Mouse (Mus musculus) frontal cortex, adult 2 months (tissue): ENCODE data around the gene Trim59. TPM values are rescaled to one million over a fixed set of nuclear protein-coding genes. Genes with fewer than 3 reads are reported as not detected.
"Not testable (repeated sequence)": the region's sequence is repeated elsewhere in the genome, so short reads cannot be mapped to it uniquely, and the experiment has no call there.

Experiments
- DNase-seq, 2 experiments: peaks; one replicate each; pipeline ENCODE4 v3.0.0; 2022; ENCODE audit warnings: low spot score in 1 of 2; ENCODE audit errors: extremely low spot score in 1 of 2
- polyA plus RNA-seq: library from polyadenylated mRNA; depleted of rRNA; stranded (reverse); fragments of >200 nt; gene quantifications from 2 replicates; pipeline ENCODE4 v1.2.3, GENCODE M21; 2012; rRNA removed

The Trim59 gene
- 9.4 and 10.0 TPM in 2 replicates for polyA plus RNA-seq

DNA sequence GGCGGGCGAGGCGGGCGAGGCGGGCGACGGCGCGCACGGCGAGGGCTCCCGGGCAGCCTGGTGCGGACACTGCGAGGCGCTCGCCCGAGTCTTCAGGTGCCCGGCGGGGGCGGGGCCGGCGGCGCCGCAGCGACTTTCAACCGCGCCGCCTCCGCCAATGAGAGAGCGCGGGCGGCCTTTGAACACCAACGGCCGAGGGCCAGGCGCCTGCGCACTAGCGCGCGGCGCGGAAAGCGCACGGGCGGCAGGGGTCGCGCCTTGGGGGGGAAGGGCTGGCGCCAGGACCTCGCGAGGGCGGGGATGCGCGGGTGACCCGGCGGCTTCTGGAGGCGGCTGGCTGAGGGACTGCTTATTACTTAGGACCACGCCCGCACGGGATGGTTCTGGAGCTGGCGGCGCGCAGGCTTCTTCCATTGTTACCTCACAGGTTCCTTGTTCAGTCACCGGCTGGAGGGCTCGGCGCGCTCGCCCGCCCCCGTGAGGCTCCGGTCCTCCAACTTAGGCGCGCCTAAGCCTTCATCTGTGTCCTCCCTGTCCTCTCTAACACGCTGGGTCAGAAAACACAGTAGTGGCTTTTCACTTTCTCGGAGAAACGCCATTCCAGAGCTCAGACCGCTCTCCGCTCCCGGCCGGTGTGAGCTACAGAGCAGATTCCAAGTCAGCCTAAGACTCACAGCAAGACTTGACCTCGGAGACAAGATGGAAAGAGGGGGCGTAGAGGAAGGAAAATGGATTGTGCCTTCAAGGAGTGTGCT, at the start of gene Trim59:
Gene Trim59, minus strand, starts transcription at position 111 of the 755 bp plus-strand sequence.
- peak; percentile 57 to 83 for DNase-seq

DNA sequence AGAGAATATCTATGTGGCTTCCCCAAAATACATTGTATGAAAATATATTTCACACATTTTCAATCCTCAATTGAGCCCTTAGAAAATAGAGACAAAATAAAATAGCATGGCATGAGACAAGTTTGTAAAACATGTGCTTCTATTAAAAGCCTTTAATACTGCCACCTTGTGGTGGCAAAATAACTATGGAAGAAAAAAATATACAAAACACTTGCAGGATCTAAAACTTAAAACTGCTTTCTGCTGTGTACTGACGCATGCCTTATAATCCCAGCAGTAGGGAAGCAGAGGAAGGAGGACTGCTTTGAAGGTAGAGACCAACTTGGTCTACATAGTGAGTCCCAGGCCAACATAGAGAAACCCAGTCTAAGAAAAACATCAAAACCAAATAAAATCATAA, 19.4 kb upstream of the Trim59 start:
- peak in 1 of 2 experiments; percentile 38 for DNase-seq

DNA sequence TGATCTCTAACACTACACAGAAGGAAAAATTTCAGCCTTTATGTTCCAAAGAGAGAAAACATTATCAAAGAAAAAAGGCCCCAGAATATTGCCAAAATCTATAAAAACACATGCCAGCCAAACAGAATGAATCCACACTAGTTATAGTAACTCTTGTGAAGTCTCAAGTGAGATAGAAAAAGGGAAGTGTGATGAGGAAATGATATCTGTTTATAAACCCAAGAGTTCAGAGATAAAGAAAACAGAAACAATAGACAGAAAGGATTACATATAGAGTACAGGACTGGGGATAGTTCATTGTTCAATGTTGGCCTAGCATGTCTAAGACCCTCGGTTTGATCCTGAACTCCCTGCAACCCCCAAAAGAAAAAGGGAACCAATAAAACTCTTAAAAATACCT, 18.2 kb upstream of the Trim59 start:
- DNase-seq, result no peak

DNA sequence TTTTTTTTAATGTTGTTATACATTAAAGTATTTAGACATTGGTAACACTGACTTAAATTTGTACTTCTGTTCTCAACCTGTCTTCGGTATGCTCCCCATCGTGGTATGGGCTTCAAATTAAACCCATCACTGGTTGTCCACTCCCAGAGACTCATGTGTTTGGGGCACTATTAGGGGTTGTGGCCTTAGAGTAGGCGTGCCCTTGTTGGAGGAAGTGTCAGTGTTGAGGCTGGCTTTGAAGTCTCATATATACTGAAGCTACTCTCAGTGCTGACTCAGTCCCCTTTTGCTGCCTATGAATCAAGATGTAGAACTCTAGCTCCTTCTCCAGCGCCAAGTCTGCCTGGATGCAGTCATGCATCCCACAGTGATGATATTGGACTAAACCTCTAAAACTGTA, 16.1 kb upstream of the Trim59 start:
- no peak for DNase-seq

DNA sequence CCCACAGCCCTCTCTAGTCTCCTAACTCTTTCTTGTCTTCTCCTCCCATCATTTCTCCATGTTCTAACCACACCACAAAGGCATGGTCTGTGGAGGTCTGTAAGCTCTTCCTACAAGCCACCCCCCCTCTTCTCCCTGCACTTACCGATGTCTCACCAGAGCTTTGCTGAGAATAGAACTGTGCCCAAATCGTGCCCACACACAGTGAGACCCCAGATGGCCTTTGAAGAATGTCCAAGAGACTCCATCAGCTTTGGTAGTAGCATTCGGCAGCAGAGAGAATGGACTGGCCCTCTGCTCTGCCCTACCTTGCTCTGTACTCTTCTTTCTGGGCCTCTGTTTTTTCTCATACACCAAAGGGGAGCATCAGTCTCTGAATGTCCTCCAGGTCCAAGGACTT, 11.3 kb upstream of the Trim59 start:
- DNase-seq, result no peak

DNA sequence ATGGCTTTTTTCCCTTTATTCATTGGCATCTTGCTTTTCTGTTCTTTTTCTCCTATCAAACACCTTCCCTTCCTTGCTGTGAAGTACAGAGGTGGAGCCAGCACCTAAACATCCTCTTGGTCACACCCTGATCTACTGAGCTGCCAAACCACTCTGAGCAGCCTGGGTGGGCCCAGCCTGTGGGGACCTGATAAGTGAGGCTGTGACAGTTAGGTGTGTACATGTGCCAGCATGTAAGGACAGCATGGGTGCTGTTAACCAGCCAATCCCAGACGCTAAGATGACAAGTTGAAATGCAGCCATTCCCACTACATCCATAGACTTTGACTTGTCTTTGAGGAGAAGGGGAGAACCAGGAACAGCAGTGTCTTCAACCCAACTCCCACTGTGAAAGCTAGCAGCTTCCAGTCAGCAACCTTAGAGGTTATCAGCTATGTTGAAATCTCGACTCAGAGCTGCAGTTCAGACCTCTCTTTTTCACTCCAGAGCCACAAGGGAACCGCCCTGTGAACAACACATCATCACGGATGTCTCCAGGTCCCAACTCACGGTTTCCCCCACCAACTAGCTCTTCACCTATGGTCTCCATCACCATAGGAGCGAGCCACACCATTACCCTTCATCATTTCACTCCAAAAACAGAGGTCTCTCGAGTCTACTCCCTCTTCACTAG, 10.3 kb upstream of the Trim59 start:
- DNase-seq, result no peak

DNA sequence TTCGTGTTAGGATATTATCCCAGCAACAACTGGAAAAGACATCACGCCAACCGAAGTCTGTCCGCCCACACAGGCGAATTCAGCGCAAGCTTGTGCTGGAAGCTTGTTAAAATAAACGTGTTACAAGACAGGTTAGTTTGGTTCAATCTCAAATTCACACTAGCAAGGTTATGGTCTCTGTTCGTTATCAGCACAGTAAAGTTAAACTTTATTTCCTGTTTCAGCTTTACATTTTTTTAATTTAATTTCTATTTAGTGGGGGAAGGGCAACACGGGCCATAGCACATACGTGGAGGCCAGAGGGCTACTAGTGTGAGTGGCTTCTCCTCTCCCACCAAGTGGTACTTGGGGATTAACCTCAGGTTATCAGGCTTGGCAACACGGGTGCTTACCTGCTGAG, 7.3 kb upstream of the Trim59 start:
- no peak for DNase-seq

DNA sequence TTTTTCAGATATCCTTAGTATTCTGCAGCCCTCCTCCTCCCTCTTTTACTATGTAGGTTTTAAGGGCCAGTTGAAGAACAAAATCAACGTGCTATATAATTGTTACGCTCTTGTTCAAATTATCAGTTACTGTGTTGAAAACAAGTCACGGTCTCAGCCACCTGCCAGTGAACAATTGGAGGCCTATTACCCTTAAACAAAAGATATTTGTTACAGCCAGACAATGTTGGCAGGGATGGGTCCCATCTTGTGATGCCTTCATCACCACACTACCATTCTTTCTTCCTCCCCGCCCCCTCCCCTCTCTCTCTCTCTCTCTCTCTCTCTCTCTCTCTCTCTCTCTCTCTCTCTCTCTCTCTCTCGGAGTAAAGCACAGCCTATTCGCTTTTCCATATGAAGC, 4.5 kb upstream of the Trim59 start:
- DNase-seq, result peak in 1 of 2 experiments; percentile 33

DNA sequence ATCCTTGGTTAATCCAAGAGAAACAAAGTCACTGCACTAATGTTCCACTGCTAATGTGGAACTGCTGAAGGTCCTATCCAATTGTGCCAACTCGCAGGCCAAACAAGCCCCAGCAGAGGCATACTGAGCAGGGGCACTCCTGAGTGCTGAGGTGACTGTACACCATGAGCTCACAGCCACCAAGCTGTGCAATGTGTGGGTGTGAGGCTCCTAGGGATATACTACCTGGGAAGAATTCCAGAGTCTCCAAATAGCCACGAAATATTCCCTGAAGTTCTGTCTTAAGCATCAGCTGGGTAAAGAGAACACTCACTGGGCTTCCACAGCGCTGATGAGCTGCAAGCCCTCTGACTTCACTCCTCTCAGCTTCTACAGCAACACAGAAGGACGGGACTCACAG, 3.1 kb upstream of the Trim59 start:
- no peak for DNase-seq

DNA sequence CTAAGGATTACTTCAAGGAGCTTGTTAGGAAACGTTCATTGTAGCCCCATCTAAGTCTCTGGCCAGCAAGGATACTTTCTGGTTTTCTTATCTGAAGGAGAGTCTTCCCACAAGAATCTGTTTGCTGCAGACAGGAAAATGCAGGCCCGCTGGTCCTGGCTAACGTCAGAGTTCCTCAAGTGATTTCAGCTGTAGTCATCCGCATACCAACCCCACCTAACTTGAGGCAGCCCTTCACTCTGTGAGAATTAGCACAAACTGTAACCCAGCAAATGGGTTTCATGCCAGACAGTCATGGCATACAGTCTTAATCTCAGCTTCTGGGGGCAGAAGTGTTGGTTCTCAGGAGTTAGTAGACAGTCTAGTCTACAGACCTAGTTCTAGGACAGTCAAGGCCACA, 2.0 kb upstream of the Trim59 start:
- DNase-seq, result no peak

DNA sequence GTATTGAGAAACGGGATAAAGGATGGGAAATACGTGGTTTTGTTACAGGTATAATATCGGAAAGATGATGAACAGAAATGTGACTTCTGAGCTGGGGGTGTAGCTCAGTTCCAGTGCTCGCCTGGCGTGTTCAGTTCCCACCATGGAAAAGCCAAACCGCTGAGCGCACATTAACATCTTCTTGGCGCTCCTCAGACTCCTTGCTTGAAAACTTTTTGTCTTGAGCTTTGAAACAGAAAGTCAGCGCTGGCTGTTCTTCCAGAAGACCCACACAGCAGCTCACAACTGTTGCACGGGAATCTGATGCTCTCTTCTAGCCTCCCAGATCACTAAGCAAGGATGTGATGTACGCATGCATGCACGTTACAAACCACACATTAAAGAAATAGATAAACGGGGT, 1.2 kb upstream of the Trim59 start:
- no peak for DNase-seq

DNA sequence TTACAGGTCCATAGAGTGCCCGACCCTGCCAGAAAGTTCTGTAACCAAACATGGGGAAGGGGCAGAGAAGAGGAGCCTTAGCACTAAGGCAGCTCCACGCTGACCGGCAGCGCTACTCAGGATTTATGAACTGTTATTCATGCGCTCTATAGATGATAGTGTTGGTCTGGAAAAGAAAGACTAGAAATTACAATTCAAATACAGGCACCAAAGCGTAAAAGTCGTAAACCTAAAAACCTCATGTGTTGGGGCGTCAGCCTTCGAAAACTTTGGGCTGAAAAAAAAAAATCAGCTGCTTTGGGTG, 797 bp upstream of the Trim59 start:
- DNase-seq, result no peak

DNA sequence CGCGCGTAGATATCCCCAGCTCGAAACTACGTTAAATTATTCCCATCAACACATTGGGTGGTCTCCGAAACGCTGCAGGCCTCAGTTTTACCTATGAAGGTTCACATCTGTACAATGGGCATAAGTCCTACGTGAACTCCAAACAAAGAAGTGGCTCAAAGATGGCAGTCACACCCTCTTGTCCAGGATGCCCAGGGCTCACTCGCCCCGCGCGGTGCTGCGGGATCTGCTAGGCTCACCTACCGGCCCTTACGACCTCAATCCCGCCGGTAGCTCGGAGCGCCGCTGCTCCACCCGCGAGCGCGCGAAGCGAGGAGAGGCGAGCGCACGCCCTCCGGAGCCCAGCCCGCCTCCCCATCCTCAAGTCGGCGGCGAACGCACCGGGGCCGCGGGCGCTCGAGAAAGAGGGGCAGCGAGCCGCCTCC, 376 bp downstream of the Trim59 start:
- no peak for DNase-seq

DNA sequence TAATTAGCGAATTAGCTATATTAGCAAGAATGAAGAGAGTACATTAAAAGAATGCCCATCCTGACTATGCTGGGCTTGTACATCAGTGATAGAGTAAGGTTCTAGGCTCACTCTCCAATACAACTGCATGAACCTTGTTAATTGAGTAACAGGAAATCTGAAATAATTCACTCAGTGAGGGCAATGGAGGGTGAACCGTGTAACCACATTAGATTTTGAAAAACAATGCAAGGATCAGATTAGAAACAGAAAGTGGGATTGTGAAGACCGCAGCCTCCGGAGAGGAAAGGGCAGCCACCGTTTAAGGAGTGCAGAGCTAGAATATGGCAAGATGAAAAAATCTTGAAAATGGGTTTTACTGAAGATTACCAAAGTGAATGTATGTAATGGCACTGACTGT, 3.3 kb downstream of the Trim59 start:
- DNase-seq, result no peak

DNA sequence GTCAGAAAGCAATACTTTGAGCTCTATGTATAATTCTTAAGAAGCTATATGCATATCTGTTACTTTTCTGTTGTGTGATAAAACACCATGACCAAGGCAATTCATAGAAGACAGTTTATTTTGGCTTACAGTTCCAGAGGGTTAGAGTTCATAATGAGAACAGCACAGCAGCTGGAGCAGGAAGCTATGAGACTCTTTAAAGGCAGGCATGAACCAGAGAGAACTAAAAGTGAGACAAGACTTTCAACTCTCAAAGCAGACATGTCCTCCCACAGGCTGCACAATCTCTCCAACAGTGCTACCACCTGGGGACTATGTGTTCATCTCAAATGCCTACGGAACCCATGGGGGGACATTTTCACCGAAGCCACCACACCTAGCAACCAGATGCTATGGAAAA, 4.5 kb downstream of the Trim59 start:
- DNase-seq, result no peak

DNA sequence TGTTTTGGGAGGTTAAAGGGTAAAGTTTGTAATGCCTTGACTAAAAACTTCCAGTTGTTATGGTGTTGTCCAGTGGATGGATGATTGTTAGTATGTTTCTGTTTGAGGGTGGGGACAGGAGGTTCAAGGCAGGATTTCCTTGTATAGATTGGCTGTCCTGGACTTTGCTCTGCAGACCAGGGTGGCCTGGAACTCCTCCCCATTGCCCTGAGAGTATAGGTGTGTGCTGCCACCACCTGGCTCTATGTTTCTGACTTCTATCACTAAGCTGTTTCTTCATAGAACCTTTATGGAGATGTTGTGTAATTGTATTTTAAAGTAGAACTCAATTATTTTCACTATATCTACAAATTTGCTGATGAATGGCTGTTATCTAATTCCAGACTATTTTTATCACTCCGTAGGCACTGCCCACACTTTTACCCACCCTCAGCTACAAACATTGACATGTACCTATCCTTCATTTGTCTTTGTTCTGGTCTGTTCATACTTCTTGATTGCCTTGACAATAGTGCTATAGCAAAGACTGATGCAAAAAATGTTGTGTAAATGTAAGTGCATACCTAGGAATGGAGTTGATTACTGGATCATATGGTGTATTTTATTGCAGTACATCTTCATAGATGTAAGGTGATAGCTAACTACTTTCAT, 18.3 kb downstream of the Trim59 start:
- DNase-seq, result no peak

DNA sequence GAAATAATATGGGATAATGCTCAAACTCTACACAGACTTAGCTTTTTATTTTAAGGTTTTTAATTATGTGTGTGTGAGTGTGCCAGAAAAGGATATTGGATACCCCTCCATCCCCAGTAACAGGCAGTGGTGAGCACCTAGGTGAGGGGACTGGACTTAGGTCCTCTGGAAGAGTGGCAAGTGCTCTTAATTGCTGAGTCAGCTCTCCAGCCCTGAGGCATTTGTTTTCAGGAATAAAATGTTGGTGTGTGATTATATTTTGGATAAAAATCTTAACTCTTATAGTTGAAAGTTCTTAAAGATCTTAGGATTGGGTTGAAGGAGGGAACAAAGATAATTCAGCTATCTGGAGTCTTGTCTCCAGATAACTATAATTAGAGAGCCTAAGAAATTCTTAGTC, 23.8 kb downstream of the Trim59 start:
- no peak for DNase-seq

DNA sequence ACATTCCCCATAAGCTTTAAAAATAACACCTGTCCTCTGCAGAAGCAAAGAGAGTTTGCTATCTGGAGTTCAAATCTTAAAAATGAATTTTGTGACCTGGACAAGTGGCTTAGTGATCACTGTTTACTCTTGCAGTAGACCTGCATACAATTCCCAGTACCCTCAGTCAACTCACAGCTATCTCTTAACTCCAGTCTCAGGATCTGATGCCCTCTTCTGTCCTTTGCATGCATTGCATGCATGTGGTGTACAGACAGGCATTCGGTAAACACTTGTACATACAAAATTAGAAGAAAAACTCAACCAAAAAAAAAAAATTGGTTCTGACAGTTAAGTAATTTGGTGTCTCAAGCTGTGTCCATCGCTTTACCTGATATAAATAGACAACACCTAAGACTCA, 24.3 kb downstream of the Trim59 start:
- no peak for DNase-seq

DNA sequence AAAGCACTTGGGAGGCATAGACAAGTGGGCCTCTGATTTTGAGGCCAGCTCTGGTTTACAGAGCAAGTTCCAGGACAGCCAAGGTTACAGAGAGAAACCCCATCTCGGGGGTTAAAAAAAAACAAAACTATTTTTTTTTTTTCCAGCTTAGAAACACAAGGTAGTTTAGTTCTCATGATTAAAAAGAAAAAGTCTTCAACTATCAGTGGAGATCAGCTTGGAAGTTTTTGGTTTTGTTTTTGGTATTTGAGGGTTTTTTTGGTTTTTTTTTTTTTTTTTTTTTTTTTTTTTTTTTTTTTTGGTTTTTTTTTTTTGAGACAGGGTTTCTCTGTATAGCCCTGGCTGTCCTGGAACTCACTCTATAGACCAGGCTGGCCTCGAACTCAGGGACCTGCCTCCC, 25.9 kb downstream of the Trim59 start:
- DNase-seq, result not testable (repeated sequence)

DNA sequence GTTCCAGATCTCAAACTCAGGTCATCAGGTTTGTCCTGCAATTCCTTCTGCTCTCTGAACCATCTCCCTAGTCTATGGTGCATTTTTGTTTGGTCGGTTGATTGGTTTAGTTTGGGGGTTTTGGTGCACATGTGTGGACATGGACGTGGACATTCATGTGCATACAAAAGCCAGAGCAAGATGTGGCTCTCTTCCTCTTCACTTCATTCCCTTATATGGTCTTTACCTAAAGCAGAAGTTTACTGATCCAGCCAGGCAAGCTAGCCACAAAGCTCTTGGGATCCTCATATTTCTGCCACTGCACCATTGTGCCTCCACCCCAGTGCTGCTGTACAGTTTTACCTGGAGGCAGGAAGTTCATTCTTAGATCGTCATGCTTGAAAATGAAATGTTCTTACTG, 27.4 kb downstream of the Trim59 start:
- no peak for DNase-seq

DNA sequence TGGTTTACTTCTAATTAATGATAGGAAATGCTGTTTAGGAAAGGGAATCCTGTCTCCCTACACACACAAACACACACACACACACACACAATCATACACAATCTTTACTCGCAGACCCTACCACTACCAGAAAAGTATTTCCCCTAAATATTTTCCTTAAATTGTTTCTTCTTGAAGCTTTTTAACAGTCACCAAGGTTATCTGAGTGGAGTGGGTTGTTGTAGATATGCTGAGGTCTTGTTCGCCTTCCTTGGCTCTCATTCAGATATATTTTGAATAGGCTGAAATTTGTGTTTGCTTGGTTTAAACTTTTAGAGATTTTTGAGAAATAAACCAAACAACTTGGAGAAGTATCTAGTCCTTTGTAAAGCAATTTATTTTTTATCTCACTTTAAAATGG, 35.7 kb downstream of the Trim59 start:
- DNase-seq, result no peak

DNA sequence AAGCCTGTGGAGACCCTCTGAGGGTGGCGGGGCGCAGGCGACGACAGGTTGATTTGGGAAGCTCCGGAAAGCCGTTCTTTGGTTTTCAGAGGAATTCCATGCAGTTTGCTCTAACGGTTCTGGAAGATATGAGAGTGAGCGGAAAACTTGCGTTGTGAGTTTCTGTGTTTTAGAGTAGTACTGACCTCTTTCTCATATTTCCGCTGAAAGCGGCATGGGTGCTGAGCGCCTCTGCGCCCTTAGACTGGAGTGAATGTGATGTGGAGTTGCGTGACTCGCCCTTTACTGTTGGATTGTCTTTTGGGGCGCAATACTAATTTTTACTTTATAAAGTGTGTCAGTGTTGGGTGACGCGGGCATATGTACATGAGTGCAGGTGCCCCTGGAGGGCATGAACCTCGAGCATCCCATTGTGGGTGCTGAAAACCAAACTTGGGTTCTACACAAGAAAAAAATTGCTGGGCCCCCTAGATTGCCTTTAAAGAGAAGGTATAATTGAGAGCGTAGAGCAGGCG, 38.3 kb downstream of the Trim59 start:
- no peak for DNase-seq
